Mouse (Mus musculus) cerebellum, postnatal 14 days (tissue): ENCODE measurements around the gene Ssbp4.
"Not testable (repeated sequence)": the region's sequence is repeated elsewhere in the genome, so short reads cannot be mapped to it uniquely, and the experiment has no call there.

ENCODE experiments used
- DNase-seq, 2 experiments: peaks; one replicate each; pipeline ENCODE4 v3.0.0; 2021; ENCODE audit warnings: mixed read lengths in 2 of 2

Ssbp4 gene

GRCm38 (mm10) chr8:70606780-70607602, 1.7 kb downstream of the Ssbp4 start:
- no peak for DNase-seq

GRCm38 (mm10) chr8:70605871-70606779, 2.5 kb downstream of the Ssbp4 start:
- DNase-seq = no peak

DNA sequence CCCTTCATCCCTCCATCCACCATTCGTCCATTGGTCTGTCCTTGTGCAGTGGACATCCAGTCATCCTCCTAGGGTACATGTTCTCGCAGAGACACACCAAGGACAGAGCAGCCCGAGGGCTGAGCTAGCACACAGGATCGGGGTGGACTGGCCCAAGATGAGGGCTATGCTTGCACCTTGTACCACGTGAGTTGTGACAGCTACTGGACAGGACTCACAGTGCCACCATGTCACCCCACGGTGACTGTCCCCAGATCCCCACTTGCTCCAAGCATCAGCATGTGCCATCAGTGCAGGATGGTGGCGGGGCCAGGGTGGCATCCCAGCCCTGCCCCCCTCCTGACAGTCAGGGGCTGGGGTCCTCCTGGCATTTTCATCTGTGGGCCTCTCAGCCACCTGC, 4.1 kb downstream of the Ssbp4 start:
- no peak for DNase-seq

- no peak for DNase-seq
Measured at GRCm38 (mm10) chr8:70602139-70602811, 6.4 kb downstream of the Ssbp4 start.

- DNase-seq = peak; percentile 93 to 98
Measured at GRCm38 (mm10) chr8:70601271-70601649, 7.4 kb downstream of the Ssbp4 start.

DNA sequence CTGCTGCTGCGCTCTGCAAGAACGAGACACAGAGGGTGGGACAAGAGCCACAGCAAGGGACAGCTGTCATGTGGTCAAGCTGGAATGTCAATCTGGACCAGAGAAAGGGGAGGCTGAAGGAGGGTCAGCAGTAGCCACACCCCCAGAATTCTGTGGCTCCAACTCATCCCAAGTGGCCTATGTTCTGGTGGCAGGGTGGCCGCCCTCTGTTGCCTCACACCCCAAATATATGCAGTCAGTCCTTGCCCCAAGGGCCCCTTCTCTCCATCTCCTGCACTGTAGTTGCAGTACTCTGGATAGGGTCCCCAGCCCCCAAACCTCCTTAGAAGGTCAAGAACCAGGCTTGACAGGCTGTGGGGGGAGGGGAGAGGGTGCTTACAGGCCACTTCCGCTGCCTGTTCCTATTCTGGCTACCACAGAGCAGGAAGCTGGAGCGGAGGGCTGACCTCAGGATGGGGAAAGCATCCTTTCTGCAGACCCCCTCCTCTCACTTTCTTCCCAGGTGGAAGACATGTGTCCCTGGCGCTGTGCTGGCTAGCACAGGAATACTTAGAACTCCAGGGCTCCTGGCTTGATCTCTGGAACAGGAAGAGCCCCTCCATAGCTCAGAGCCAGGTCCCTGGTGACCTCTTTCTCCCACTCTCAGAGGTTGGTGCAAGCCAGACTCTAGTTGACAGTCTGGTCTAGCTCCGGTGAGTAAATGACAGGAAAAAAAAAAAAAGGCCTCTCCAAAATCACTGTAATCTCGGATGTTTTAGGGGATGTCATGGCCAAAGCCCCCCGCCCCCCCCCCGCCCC, 8.0 kb downstream of the Ssbp4 start:
- DNase-seq = peak; percentile 46 to 74

DNA sequence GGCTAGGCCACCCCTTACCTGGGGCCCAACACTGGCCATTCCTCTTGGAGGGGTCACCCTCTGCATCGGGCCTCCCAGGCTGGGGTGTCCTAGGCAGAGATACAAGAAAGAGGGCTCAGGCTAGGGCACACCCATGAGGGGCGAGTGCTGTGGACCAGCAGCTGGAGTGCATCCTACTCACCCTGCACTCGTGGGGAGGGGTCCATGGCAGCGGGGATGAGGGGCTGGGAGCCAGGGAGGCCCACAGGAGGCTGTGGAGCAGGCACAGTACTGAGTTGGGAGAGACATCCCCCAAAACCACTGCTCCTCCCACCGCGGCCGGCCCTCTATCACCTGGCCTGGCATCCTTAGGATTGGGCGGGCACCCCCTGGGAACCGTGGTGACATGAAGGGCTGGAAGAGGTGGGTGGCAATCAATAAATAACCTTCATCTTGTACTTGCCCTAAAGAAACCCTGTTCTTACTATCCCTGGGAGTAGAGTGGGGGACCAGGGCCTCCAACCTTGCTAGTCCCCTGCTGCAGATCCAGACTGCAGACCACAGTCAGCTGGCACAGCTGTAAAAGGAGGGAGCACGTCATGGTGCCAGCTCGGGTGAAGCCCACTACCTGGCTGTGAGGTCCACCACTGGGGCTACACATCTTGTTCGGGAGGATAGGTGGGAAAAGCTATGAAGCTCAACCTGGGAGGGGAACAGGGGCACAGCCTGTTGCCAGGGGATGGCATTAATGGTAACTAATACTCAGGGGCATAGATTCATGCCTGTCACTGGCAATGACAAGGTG, 9.0 kb downstream of the Ssbp4 start:
- DNase-seq = peak in 1 of 2 experiments; percentile 40

DNA sequence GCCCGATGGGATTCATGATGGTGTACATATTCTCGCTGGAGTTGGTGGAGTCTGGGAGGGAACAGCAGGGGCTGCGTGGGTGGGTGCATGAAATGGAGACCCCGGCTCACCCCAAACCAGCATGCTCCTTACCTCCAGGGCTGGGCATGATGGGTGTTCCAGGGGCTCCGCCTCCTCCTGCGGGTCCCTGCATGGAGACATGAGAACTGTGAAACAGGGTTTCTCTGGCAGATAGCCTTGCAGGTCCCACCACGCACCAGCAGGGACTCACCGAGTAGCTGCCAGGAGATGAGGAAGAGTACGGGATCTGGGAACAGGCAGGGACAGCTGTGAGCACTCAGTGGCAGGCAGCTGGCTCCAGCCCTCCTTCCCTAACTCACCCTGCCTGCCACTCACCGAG, 9.9 kb downstream of the Ssbp4 start:
- no peak for DNase-seq

DNA sequence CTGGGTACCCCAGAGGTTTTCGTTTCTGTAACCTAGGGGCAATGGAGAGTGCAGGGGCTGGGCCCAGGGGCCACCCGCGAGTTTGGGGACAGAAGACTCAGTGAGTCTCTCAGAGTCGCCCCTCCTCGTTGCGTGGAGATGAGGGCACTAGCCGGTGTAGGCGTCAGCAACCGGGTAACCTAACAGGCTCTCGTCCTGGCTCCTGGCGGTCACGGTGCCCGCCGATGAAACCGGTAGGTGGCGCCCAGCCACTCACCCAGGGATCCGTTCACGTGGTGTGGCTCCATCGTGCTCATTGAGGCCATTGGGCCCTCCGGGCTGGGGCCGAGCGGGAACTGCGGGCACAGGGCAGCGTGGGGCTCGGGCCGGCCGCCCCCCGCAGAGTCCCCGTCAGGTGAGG, 10.4 kb downstream of the Ssbp4 start:
- peak; percentile 89 for DNase-seq

DNA sequence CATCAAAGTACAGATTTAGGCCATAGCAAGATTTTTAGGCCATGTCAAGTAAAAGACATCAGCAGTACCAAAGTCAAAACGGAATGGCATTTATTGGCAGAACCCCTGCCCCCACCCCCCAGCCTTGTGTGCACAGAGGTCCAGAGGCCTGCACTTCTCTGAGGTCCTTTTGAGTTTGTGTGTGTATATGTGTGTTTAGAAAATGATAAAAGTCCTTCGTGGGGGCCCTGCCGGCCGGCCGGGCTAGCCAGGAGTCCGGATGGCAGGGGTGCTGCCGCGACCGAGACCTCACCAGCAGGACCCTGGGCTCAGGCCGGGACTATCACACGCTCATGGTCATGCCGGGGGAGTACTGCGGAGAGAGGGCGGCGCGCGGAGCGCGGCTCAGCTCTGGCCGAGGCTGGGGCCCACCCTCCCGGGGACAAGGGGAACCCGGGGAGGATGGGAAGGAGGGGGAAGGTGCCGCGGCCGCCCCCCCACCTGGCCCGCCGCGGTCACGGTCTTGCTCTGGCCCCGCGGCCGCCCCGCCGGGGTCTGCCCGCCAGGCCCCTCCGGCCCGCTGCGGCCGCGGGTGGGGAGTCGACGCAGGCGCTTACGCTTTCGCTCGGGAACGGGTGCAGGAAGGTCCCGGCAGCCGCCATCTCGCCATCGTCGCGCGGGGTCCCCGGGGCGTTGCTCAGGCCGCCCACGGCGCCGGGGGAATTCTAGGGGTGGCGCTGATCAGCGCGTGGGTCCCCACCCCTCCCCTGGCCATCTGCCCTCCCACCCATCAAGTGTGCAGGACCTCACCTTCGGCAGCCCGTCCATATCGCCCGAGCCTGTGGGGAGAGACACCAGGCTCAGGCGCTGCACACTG, 11.0 kb downstream of the Ssbp4 start:
- peak; percentile 47 to 48 for DNase-seq

DNA sequence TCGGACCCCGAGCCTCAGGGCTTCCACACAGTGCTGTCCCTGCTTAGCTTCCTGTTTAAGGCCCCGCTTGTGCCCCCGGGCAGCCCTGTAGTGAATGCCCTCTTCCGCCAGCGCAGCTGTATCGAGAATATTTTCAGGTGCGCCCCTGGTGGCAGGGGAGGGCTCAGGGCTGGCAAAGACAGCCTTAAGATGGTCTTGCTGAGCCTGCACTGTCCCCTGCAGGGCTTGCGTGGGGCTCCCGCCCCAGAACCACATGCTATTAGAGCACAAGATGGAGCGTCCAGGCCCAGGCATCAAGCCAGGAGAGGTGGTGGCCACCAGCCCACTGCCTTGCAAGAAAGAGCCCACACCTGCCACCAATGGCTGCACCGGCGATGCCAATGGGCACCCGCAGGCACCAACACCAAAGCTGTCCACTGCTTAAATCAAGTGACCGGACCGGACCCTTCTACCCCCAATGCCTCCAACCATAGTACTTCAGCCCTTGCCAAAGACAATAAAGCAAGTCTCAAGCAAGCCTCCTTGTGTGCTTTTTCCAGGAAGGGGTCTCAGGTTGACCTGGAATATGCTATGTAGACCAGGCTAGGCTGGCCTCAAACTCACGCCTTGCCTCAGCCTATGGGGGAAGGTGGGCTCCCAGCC, 11.8 kb downstream of the Ssbp4 start:
- DNase-seq = peak; percentile 83 to 87

DNA sequence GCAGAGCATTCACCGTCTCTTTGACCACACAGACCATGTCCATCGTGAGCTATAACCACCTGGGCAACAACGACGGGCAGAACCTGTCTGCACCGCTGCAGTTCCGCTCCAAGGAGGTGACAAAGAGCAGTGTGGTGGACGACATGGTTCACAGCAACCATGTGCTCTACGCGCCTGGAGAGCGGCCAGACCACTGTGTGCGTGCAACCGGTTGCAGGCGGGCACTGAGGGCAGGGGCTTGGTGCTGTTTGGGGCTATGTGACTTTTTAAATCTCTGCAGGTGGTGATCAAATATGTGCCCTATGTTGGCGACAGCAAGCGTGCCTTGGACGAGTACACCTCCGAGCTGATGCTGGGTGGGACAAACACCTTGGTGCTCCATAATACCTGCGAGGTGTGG, 12.5 kb downstream of the Ssbp4 start:
- peak; percentile 30 to 56 for DNase-seq

DNA sequence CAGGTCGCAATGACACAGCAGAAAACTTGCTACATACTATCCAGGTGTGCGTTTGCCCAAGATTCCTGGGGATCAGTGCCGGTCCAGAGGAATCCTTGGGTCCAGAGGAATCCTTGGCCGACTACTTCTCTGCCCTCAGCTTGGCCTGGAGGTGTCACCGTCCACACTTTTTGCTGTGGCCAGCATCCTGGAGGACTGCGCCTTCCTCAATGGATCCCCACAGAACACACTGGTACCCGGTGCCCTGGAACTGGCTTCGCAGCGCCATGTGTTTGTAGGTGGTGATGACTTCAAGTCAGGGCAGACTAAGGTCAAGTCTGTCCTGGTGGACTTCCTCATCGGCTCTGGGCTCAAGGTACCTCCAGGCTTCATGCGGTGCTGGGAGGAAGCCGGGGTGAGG, 12.9 kb downstream of the Ssbp4 start:
- no peak for DNase-seq

DNA sequence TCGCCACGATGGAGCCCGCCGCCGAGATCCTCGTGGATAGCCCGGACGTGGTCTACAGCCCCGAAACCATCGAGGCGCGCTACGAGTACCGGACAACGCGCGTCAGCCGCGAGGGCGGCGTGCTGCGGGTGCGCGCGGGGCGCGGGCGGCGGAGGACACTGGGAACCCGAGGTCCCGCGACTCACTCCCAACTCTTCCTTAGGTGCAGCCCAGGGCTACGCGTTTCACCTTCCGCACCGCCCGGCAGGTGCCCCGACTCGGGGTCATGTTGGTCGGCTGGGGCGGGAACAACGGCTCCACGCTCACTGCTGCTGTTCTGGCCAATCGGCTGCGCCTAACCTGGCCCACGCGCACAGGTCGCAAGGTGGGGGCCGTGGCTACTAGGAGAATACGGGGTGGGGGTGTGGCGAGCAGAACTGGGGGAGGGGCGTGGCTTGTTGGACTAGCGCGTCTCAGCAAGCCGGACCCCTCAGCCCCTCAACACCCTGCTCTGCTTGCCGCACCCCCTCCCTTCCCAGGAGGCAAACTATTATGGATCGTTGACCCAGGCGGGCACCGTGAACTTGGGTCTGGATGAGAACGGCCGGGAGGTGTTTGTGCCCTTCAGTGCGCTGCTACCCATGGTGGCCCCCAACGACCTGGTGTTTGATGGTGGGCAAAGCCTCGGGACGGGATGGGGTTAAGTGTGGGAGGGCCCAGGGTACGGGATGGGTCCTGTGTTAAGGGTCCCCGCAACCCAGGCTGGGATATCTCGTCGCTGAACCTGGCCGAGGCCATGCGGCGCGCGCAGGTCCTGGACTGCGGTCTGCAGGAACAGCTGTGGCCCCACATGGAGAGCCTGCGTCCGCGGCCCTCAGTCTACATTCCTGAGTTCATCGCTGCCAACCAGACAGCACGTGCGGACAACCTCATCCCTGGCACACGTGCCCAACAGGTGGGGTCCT, 13.8 kb downstream of the Ssbp4 start:
- DNase-seq = peak; percentile 59 to 71

GRCm38 (mm10) chr8:70593961-70594609, 14.6 kb downstream of the Ssbp4 start, which contains the start of gene Isyna1:
TSS of gene Isyna1 (plus strand) at chr8:70594373.
- peak; percentile 75 to 78 for DNase-seq

- no peak for DNase-seq
Measured at GRCm38 (mm10) chr8:70593173-70593572, 15.5 kb downstream of the Ssbp4 start.

DNA sequence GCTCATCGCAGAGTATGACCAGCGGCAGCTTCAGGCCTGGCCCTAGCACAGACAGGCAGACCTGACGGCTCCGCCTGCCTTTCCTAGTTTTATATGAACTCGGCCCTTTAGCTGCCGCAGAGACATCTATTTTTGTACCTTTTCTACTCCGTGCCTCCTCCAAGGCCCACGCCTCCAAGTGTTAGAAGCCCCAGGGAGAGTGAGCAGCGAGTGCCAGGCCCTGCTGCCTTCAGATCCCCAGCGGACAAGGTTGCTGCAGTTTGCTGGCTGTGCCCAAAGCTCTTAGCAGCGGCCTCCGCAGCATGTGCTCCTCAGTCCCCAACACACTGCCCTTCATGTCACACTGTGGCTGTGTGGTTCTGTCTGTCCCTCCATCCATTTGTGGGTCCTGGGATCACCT, 17.1 kb downstream of the Ssbp4 start:
- DNase-seq = no peak

DNA sequence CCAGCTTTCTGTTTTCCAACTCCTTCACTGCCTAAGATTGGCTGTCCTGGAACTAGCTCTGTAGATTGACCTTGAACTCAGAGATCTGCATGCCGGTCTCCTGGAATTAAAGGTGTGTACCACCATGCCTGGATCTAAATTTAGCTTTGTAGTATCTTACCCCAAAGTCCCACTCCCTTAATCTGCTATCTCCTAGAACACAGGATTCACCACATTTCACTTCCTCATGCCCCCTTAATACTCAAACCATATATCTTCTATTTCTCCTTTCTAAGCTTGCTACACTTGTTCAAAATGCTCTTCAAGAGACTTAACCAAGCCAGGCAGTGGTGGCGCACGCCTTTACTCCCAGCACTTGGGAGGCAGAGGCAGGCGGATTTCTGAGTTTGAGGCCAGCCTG, 20.7 kb downstream of the Ssbp4 start:
- DNase-seq = not testable (repeated sequence)
